Mouse (Mus musculus) cerebellum, adult 2 months (tissue): ENCODE results near the gene Cyren.

Experiments used
- CTCF ChIP-seq: fragments of 200-500 bp; IDR thresholded peaks from 2 replicates; pipeline ENCODE4 v1.5.1; 2011; ENCODE audit warnings: low read depth, mild to moderate bottlenecking, control low read depth, low read length, moderate library complexity, borderline replicate concordance; ENCODE audit not compliant: insufficient read depth
- POLR2A ChIP-seq: fragments of 200-500 bp; IDR thresholded peaks from 2 replicates; pipeline ENCODE4 v1.6.1; 2011; ENCODE audit warnings: low read length, control low read depth, borderline replicate concordance; ENCODE audit not compliant: insufficient read depth

DNA sequence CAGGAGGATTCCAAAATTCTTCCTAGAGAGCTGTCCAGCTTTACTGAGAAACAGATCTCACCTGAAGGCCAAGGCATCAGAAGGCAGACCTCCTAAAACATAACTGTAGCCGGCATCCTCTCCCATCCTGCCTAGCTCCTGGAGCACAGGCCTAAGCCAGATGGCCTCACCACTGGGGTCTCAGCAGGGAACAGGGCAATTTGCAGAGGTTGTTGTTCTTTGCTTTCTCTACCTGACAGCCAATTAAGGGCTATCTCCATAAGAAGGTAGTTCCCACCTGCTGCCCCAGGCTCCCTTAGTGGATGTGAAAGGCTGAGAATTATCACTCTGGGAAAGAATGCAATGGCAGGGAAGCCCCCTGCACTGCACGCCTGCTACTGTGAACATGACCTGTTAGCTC is 23.1 kb upstream of the Cyren start:
- TF ChIP-seq CTCF (no peak), POLR2A (no peak)
